Mouse (Mus musculus): Measurements from ENCODE around the gene Atf3. TPM values are rescaled to one million over a fixed set of nuclear protein-coding genes. Genes with fewer than 3 reads are reported as not detected.

Atf3 gene
- polyA plus RNA-seq (2011; ENCODE audit: insufficient read depth, insufficient read length, low read depth, missing spikeins) = 4.4 and 7.2 TPM in 2 replicates

GRCm38 (mm10) chr1:191217939-191218338, at the start of gene Atf3:
Atf3 (minus strand) TSS chr1:191218039.
- Histone ChIP-seq H3K36me3 (ENCODE audit: control insufficient read depth, insufficient read depth, low read length, poor library complexity, severe bottlenecking) (no peaks in the 10 kb centered on the region), H3K9ac (ENCODE audit: low read depth, poor library complexity, severe bottlenecking) (no peak within 1 kb of the TSS), H3K27ac (ENCODE audit: insufficient read depth, low read length) (no peak within 1 kb of the TSS), H3K4me1 (ENCODE audit: control insufficient read depth, insufficient read depth, low read length) (no peaks in the 10 kb centered on the region), H3K27me3 (ENCODE audit: control insufficient read depth, insufficient read depth, low read length, poor library complexity, severe bottlenecking) (no peaks in the 10 kb centered on the region), H3K4me3 (ENCODE audit: low read depth, low read length) (no peak within 1 kb of the TSS), H3K9me3 (replicated peaks; ENCODE audit: control insufficient read depth, insufficient read depth, low read length, poor library complexity, severe bottlenecking) (no peaks in the 10 kb centered on the region)
- TF ChIP-seq EP300 (IDR thresholded peaks at IDR 0.05; ENCODE audit: insufficient read depth, low read depth, low read length) (no peak), POLR2A (IDR thresholded peaks at IDR 0.05; ENCODE audit: insufficient read depth, low read length) (no peak), CTCF (IDR thresholded peaks at IDR 0.05; ENCODE audit: low read depth, low read length) (no peak)

GRCm38 (mm10) chr1:191267162-191267561, 49.3 kb upstream of the Atf3 start:
- Histone ChIP-seq H3K4me1 (ENCODE audit: control insufficient read depth, insufficient read depth, low read length) (no peaks in the 10 kb centered on the region), H3K4me3 (ENCODE audit: low read depth, low read length) (no peak overlapping the region), H3K27me3 (ENCODE audit: control insufficient read depth, insufficient read depth, low read length, poor library complexity, severe bottlenecking) (no peaks in the 10 kb centered on the region), H3K27ac (ENCODE audit: insufficient read depth, low read length) (no peak overlapping the region), H3K9ac (ENCODE audit: low read depth, poor library complexity, severe bottlenecking) (no peak overlapping the region), H3K9me3 (replicated peaks; ENCODE audit: control insufficient read depth, insufficient read depth, low read length, poor library complexity, severe bottlenecking) (no peaks in the 10 kb centered on the region), H3K36me3 (ENCODE audit: control insufficient read depth, insufficient read depth, low read length, poor library complexity, severe bottlenecking) (no peaks in the 10 kb centered on the region)
- TF ChIP-seq EP300 (IDR thresholded peaks at IDR 0.05; ENCODE audit: insufficient read depth, low read depth, low read length) (no peak), CTCF (IDR thresholded peaks at IDR 0.05; ENCODE audit: low read depth, low read length) (no peak), POLR2A (IDR thresholded peaks at IDR 0.05; ENCODE audit: insufficient read depth, low read length) (no peak)

- TF ChIP-seq EP300 (IDR thresholded peaks at IDR 0.05; ENCODE audit: insufficient read depth, low read depth, low read length) = no peak
- Histone ChIP-seq H3K4me3 (ENCODE audit: low read depth, low read length) (no peak overlapping the region), H3K27ac (ENCODE audit: insufficient read depth, low read length) (no peak overlapping the region), H3K9ac (ENCODE audit: low read depth, poor library complexity, severe bottlenecking) (no peak overlapping the region), H3K27me3 (ENCODE audit: control insufficient read depth, insufficient read depth, low read length, poor library complexity, severe bottlenecking) (no peaks in the 10 kb centered on the region), H3K9me3 (replicated peaks; ENCODE audit: control insufficient read depth, insufficient read depth, low read length, poor library complexity, severe bottlenecking) (no peaks in the 10 kb centered on the region), H3K36me3 (ENCODE audit: control insufficient read depth, insufficient read depth, low read length, poor library complexity, severe bottlenecking) (no peaks in the 10 kb centered on the region), H3K4me1 (ENCODE audit: control insufficient read depth, insufficient read depth, low read length) (no peaks in the 10 kb centered on the region)
These were observed 45.6 kb upstream of the Atf3 start for GRCm38 (mm10) chr1:191263471-191263870.

GRCm38 (mm10) chr1:191261861-191262260, 44.0 kb upstream of the Atf3 start:
- Histone ChIP-seq H3K9me3 (replicated peaks; ENCODE audit: control insufficient read depth, insufficient read depth, low read length, poor library complexity, severe bottlenecking) (no peaks in the 10 kb centered on the region), H3K27me3 (ENCODE audit: control insufficient read depth, insufficient read depth, low read length, poor library complexity, severe bottlenecking) (no peaks in the 10 kb centered on the region), H3K36me3 (ENCODE audit: control insufficient read depth, insufficient read depth, low read length, poor library complexity, severe bottlenecking) (no peaks in the 10 kb centered on the region), H3K4me3 (ENCODE audit: low read depth, low read length) (no peak overlapping the region), H3K9ac (ENCODE audit: low read depth, poor library complexity, severe bottlenecking) (no peak overlapping the region), H3K27ac (ENCODE audit: insufficient read depth, low read length) (no peak overlapping the region), H3K4me1 (ENCODE audit: control insufficient read depth, insufficient read depth, low read length) (no peaks in the 10 kb centered on the region)
- TF ChIP-seq POLR2A (IDR thresholded peaks at IDR 0.05; ENCODE audit: insufficient read depth, low read length) = no peak
- no peak for TF ChIP-seq EP300 (IDR thresholded peaks at IDR 0.05; ENCODE audit: insufficient read depth, low read depth, low read length)

GRCm38 (mm10) chr1:191259661-191260060, 41.8 kb upstream of the Atf3 start:
- Histone ChIP-seq H3K27me3 (ENCODE audit: control insufficient read depth, insufficient read depth, low read length, poor library complexity, severe bottlenecking) (no peaks in the 10 kb centered on the region), H3K27ac (ENCODE audit: insufficient read depth, low read length) (no peak overlapping the region), H3K36me3 (ENCODE audit: control insufficient read depth, insufficient read depth, low read length, poor library complexity, severe bottlenecking) (no peaks in the 10 kb centered on the region), H3K9me3 (replicated peaks; ENCODE audit: control insufficient read depth, insufficient read depth, low read length, poor library complexity, severe bottlenecking) (no peaks in the 10 kb centered on the region), H3K9ac (ENCODE audit: low read depth, poor library complexity, severe bottlenecking) (no peak overlapping the region), H3K4me1 (ENCODE audit: control insufficient read depth, insufficient read depth, low read length) (peaks cover 3% of the 10 kb centered on the region), H3K4me3 (ENCODE audit: low read depth, low read length) (no peak overlapping the region)
- TF ChIP-seq POLR2A (IDR thresholded peaks at IDR 0.05; ENCODE audit: insufficient read depth, low read length) (no peak), EP300 (IDR thresholded peaks at IDR 0.05; ENCODE audit: insufficient read depth, low read depth, low read length) (no peak), CTCF (IDR thresholded peaks at IDR 0.05; ENCODE audit: low read depth, low read length) (no peak)

GRCm38 (mm10) chr1:191259121-191259520, 41.3 kb upstream of the Atf3 start:
- TF ChIP-seq CTCF (IDR thresholded peaks at IDR 0.05; ENCODE audit: low read depth, low read length) = no peak
- TF ChIP-seq EP300 (IDR thresholded peaks at IDR 0.05; ENCODE audit: insufficient read depth, low read depth, low read length) = no peak
- no peak for TF ChIP-seq POLR2A (IDR thresholded peaks at IDR 0.05; ENCODE audit: insufficient read depth, low read length)
- Histone ChIP-seq H3K9me3 (replicated peaks; ENCODE audit: control insufficient read depth, insufficient read depth, low read length, poor library complexity, severe bottlenecking) (no peaks in the 10 kb centered on the region), H3K4me1 (ENCODE audit: control insufficient read depth, insufficient read depth, low read length) (peaks cover 3% of the 10 kb centered on the region), H3K9ac (ENCODE audit: low read depth, poor library complexity, severe bottlenecking) (no peak overlapping the region), H3K27ac (ENCODE audit: insufficient read depth, low read length) (no peak overlapping the region), H3K27me3 (ENCODE audit: control insufficient read depth, insufficient read depth, low read length, poor library complexity, severe bottlenecking) (no peaks in the 10 kb centered on the region), H3K36me3 (ENCODE audit: control insufficient read depth, insufficient read depth, low read length, poor library complexity, severe bottlenecking) (no peaks in the 10 kb centered on the region), H3K4me3 (ENCODE audit: low read depth, low read length) (no peak overlapping the region)
